Mouse (Mus musculus): ENCODE results near the gene Orai1. TPM values are rescaled to one million over a fixed set of nuclear protein-coding genes. Genes with fewer than 3 reads are reported as not detected.

The Orai1 gene
- 15.2 and 16.0 TPM in 2 replicates for polyA plus RNA-seq (2012; rRNA removed)

GRCm38 (mm10) chr5:123014753-123015701, at the start of gene Orai1:
Gene Orai1, plus strand, starts transcription at chr5:123015074.

GRCm38 (mm10) chr5:122989551-122990330, 25.1 kb upstream of the Orai1 start, which contains the start of gene Kdm2b:
Gene Kdm2b, minus strand, starts transcription at chr5:122989823.

GRCm38 (mm10) chr5:123046916-123047315, 32.0 kb downstream of the Orai1 start, which contains the start of gene Morn3:
Gene Morn3, minus strand, starts transcription at chr5:123047016.

GRCm38 (mm10) chr5:123068115-123068514, 53.2 kb downstream of the Orai1 start, which contains the start of gene Tmem120b:
Gene Tmem120b, plus strand, starts transcription at chr5:123068415.

Other genes with a start within 250 kb of the Orai1 start
- gene Camkk2, start 235.7 kb upstream of the Orai1 start, polyA plus RNA-seq (2012; rRNA removed) = 50.2 and 53.3 TPM in 2 replicates
- 648 and 686 TPM in 2 replicates for gene Anapc5, start 193.7 kb upstream of the Orai1 start, polyA plus RNA-seq (2012; rRNA removed)
- 33.9 and 38.7 TPM in 2 replicates for gene Rnf34, start 165.0 kb upstream of the Orai1 start, polyA plus RNA-seq (2012; rRNA removed)
- 79.0 and 91.3 TPM in 2 replicates for gene Kdm2b, start 25.3 kb upstream of the Orai1 start, polyA plus RNA-seq (2012; rRNA removed)
- 0.26 and 0.29 TPM in 2 replicates for gene Morn3, start 31.9 kb downstream of the Orai1 start, polyA plus RNA-seq (2012; rRNA removed)
- gene Tmem120b, start 53.3 kb downstream of the Orai1 start, polyA plus RNA-seq (2012; rRNA removed) = 12.9 and 15.0 TPM in 2 replicates
- gene Rhof, start 117.6 kb downstream of the Orai1 start, polyA plus RNA-seq (2012; rRNA removed) = 7.1 and 7.3 TPM in 2 replicates
- gene Setd1b, start 127.1 kb downstream of the Orai1 start, polyA plus RNA-seq (2012; rRNA removed) = 11.6 and 14.9 TPM in 2 replicates
- 34.6 and 37.7 TPM in 2 replicates for gene Psmd9, start 154.3 kb downstream of the Orai1 start, polyA plus RNA-seq (2012; rRNA removed)
- gene Hpd, start 167.7 kb downstream of the Orai1 start, polyA plus RNA-seq (2012; rRNA removed) = not detected in 2 replicates
- gene Wdr66, start 237.0 kb downstream of the Orai1 start, polyA plus RNA-seq (2012; rRNA removed) = 2.2 and 2.6 TPM in 2 replicates